Mouse (Mus musculus): ENCODE measurements at regions not wholly inside any gene's neighbourhood (a gene's known extent, or its start where the extent isn't known, plus 50 kb on each side); places are given as distances from the start of the nearest gene placed in this dataset.

GRCm38 (mm10) chr13:90679162-90680010 is 225.8 kb downstream of the Atp6ap1l start:
- TF ChIP-seq CTCF (IDR thresholded peaks at IDR 0.05; ENCODE audit: borderline replicate concordance, extremely low read depth, insufficient read depth, insufficient read length) (no peak), POLR2A (IDR thresholded peaks at IDR 0.05; ENCODE audit: borderline replicate concordance, extremely low read depth, insufficient read depth, insufficient read length, poor library complexity, severe bottlenecking) (no peak)
